Mouse (Mus musculus) cerebellum, adult 9-10 months (tissue): Measurements from ENCODE around the gene Slc22a23.
A peak's percentile ranks its signal among the peaks of the same experiment; 100 is the strongest.
"Not testable (repeated sequence)": the region's sequence is repeated elsewhere in the genome, so short reads cannot be mapped to it uniquely, and the experiment has no call there.

ENCODE experiments used
- DNase-seq: peaks from one replicate; pipeline ENCODE4 v3.0.0; 2022

Gene Slc22a23

GRCm38 (mm10) chr13:34345128-34346085 lies at the start of gene Slc22a23:
TSS of gene Slc22a23 (minus strand) at chr13:34345182.
- DNase-seq: peak; percentile 85

DNA sequence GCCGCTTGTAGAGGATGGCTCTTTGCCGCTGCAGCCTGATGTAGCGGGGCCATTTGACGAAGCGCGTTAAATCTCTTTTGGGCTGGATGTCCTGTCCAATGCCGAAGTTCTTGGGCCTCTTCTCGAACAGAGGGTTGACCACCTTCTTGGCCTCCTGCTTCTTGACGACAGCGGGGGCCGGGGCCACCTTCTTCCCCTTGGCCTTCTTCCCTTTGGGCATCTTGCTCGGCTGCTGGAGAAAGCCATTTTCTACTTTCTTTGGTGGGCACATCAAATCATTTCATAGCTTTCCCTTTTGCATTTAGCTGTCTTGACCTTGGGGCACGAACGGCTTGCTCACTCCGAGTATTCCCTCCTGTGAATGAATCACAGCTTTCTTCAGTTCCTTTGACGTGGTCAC lies 49.3 kb upstream of the Slc22a23 start:
- not testable (repeated sequence) for DNase-seq

DNA sequence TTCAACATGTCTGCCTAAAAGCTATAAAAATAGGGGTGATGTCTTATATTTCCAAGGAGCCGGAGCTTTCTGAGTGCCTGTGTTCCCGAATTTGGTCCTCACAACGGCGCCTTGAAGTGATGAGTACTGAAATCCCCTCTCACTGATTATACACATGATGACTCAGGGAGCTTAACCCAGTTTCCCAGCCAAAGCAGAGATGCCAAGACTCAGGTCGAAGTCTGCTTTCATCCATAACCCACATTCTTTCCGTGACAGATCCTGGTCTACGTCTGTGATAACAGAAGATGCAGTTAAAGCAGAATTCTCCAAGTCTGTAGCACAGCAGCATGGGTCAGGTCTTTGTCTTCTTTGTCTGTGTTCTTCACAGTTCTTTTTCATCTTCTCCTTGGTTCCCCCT lies 47.4 kb upstream of the Slc22a23 start:
- no peak for DNase-seq

- no peak for DNase-seq
These were observed 43.2 kb upstream of the Slc22a23 start for GRCm38 (mm10) chr13:34388219-34388618.

DNA sequence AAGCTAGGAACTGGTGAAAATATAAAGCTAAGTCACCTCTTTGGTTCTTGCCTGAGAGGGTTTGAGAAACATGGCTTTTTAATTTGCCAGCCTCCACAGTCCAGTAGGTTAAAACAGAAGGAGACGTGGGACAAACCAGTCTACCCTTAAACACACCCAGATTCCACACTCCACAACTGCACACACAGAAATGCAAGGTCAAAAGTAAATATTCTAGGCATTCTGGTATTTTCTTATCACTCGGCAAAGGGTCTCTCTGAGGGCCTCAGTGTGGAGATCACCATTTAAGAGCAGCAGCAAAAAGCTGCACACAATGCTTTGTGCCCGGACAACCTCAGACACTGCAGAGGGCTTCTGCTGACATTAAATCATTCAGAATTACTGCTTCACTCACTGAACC lies 38.4 kb upstream of the Slc22a23 start:
- DNase-seq: no peak

DNA sequence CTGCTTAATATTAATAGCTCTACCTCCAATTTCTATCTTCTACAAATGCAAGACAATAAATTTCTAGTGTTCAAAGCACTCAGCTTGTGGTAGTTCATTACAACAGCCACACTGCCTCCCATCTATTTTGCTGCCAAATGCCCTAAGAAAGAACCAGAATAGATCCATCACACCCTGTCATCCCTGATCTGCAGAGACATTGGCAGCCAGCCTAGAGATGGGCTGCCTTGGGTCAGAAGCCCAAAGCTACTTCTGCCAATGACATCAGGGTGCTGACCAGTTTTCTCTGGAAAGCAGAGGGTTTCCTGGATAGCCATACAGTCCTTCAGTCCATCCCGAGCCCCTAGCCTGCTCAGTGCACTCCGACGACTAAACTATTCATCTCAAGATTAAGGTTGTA lies 33.9 kb upstream of the Slc22a23 start:
- no peak for DNase-seq

GRCm38 (mm10) chr13:34375145-34375544 lies 30.2 kb upstream of the Slc22a23 start:
- no peak for DNase-seq

- DNase-seq: no peak
These were observed 28.0 kb upstream of the Slc22a23 start for GRCm38 (mm10) chr13:34372870-34373478.

GRCm38 (mm10) chr13:34371951-34372869 lies 27.2 kb upstream of the Slc22a23 start:
- DNase-seq: no peak

DNA sequence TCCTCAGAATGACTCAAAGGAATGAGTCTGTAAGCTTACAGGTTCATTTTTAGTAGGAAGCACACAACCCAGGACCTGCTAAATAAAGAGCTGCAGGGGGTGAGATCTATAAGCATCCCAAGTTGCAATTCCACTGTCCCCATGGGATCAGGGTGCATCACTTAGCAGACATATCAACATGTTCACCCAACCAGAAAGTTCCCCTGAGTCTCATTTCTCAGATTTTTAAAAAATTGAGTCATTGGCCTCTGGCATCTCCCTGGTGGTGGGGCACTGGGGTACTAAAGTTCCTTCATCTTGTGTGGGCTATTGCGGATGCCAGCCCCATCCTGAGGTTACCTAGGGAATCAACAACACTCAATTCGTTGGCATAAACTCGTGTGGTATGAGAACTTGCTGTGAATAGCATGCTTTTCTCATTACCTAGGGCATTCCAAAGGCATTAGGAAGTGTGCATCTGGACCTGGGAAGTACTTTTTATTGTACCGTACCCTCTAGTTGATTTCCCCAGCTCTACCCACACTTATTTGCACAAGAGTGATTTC lies 25.4 kb upstream of the Slc22a23 start:
- DNase-seq: no peak

- DNase-seq: no peak
These were observed 20.2 kb upstream of the Slc22a23 start for GRCm38 (mm10) chr13:34365226-34365625.

DNA sequence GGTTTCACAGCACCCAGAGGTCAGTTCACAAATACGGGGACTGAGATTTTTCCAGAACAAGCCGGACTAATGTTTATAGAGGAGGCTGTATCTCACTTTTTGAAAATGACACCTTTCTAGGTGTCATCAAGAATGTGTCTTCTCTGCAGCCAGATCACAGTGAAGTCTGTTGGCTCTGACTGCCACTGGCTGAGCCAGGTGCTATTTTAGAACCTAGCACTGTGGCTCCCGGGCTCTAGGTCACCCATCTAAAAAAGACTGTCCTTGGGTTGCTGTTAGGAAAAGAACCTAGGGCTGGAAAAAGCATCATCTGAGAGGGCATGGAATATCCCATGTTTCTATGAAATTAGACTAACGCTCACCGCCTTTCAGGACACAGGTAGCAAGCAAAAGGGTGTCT lies 10.7 kb upstream of the Slc22a23 start:
- no peak for DNase-seq

- DNase-seq: no peak
These were observed 10.0 kb upstream of the Slc22a23 start for GRCm38 (mm10) chr13:34354830-34355624.

DNA sequence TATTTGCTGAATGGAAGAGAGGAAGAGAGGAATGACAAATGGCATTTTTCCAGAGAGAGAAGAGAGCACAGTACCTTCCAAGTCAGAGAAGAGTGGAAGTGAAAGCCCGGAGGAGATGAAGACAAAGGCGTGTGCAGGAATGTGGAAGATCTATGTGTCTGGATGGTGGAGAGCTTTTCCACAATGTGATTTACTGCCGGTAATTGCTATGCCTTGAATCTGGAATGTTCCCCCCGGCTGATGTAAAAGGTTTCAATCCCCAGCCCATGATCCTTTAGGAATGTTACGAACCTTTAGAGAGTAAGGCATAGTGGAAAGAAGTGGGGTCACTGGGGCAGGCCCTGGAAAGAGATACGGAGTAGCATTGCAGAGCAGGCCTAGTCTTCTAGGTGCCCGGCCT lies 8.3 kb upstream of the Slc22a23 start:
- no peak for DNase-seq

GRCm38 (mm10) chr13:34351437-34351836 lies 6.5 kb upstream of the Slc22a23 start:
- DNase-seq: no peak

GRCm38 (mm10) chr13:34347960-34348889 lies 3.2 kb upstream of the Slc22a23 start:
- DNase-seq: no peak

- no peak for DNase-seq
These were observed 1.8 kb upstream of the Slc22a23 start for GRCm38 (mm10) chr13:34346748-34347147.

DNA sequence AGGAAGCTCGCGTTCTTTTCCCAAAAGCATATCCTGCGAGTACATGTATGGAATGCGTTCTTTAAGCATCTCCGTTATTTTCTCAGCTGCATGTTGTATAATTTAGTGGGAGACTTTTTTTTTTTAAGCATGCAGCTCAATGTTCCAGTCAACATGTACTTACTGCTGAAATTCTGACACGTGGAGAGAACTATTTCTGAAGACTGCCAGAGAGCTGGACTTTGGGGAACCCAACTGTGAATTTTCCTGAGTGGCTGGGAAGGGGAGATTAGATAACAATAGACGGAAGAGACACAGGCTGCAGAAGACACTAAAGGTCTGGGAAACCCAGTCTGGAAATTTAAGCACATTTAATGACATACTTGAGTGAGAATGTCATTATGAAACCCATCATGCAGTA lies 1.3 kb upstream of the Slc22a23 start:
- DNase-seq: no peak

DNA sequence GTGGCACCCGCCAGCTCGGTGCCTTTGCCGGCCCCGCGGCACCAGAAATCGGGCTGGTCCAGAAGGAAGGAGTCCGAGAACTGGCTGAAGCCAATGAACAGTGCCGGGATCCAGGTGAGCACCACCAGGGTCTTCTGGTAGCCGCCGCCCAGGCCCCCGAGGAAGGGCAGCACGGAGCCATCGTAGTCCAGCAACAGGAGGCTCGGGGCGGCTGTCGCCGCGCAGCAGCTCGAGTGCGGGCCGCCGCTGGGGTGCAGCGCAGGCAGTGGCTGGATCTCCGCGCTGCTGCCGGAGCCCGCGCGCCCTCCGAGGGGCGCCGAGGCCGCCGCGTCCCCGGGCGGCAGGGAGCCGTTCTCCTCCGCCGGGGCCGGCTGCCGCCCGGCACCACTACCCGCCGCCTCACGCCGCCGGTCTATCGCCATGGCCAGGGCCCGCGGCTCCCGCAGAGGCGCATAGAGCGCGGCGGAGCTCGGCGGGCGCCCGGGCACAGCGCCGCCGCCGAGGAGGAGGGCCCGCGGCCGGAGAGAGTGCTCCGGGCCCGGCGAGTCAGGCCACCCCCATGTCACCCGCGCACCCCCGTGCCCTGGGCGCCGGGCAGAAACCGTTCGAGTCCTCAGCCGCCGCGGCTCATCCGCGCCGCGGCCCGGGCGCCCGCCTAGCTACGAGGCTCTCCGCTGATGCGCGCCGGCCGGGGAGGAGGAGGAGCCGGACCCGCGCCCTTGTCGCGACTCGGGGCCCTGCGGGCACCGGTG lies 430 bp downstream of the Slc22a23 start:
- DNase-seq: no peak
